Mouse (Mus musculus) kidney, adult 2 months (tissue): ENCODE data around the gene Rad51b.

Source experiments
- CTCF ChIP-seq: fragments of 200-500 bp; conservative IDR thresholded peaks from 2 replicates; pipeline ENCODE4 v1.5.1; 2011; ENCODE audit warnings: low read depth, mild to moderate bottlenecking, control low read depth, low read length, moderate library complexity, mixed read lengths; ENCODE audit not compliant: insufficient read depth, insufficient read length
- POLR2A ChIP-seq: fragments of 200-500 bp; IDR thresholded peaks from one replicate; pipeline ENCODE4 v1.6.1; 2011; ENCODE audit warnings: low read depth, low read length, control low read depth

DNA sequence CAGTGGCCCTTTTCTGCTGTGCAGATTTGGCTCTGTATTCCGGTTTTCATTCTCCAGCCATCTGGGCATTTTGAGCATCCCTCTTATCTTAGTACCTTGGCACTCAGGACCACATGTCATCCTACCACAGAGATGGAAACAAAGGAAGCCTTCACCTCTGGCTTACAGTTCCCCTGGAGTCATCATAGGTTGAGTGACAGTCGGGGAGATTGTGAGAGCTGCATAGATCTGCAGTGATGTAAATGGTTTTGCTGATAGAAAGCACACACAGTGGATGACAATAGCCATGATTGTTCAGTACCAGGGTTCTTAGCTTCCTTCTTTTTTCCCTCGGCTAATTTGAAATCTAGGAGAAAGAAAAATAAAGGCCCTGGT is 383.6 kb downstream of the Rad51b start:
- TF ChIP-seq POLR2A (no peak), CTCF (no peak)
